Mouse (Mus musculus): ENCODE data around the gene Rfc3. TPM values are rescaled to one million over a fixed set of nuclear protein-coding genes. Genes with fewer than 3 reads are reported as not detected.
"Not testable (repeated sequence)": the region's sequence is repeated elsewhere in the genome, so short reads cannot be mapped to it uniquely, and the experiment has no call there.

Rfc3 gene
- 42.9 and 53.4 TPM in 2 replicates for polyA plus RNA-seq (2015; fragmentation: Nextera tagmentation; extraction: Ambion mirVana)

- H3K4me2 ChIP-seq (ENCODE audit: low read depth, low read length): peak within 1 kb of the TSS; percentile 80
- peak within 1 kb of the TSS; percentile 76 for H3K9ac ChIP-seq (ENCODE audit: low read length)
- H3K36me3 ChIP-seq (ENCODE audit: control insufficient read depth, insufficient read depth): peaks cover 24% of the 10 kb centered on the region
- H3K9me3 ChIP-seq (replicated peaks; ENCODE audit: control insufficient read depth, low read length): no peaks in the 10 kb centered on the region
- H3K4me3 ChIP-seq (ENCODE audit: low read length): peak within 1 kb of the TSS; percentile 80
- no peaks in the 10 kb centered on the region for H3K27me3 ChIP-seq (ENCODE audit: control insufficient read depth, insufficient read depth, low read length)
- H3K27ac ChIP-seq (ENCODE audit: low read length): peak within 1 kb of the TSS; percentile 75
- WGBS: under 1% methylated on average over 40 of the region's 42 CpGs
- peaks cover 4% of the 10 kb centered on the region for H3K4me1 ChIP-seq (ENCODE audit: control insufficient read depth, insufficient read depth, low read length)
- ATAC-seq (replicated peaks; ENCODE audit: extremely low read depth, insufficient read depth, low FRiP score): peak; percentile 98
Measured at GRCm38 (mm10) chr5:151650700-151651410, at the start of gene Rfc3. Rfc3 (minus strand) TSS chr5:151651242.

GRCm38 (mm10) chr5:151693636-151694035 lies 42.6 kb upstream of the Rfc3 start:
- H3K4me3 ChIP-seq (ENCODE audit: low read length); H3K9ac ChIP-seq (ENCODE audit: low read length); H3K27ac ChIP-seq (ENCODE audit: low read length); ATAC-seq (replicated peaks; ENCODE audit: extremely low read depth, insufficient read depth, low FRiP score); H3K9me3 ChIP-seq (replicated peaks; ENCODE audit: control insufficient read depth, low read length); H3K27me3 ChIP-seq (ENCODE audit: control insufficient read depth, insufficient read depth, low read length); H3K4me2 ChIP-seq (ENCODE audit: low read depth, low read length); H3K36me3 ChIP-seq (ENCODE audit: control insufficient read depth, insufficient read depth); H3K4me1 ChIP-seq (ENCODE audit: control insufficient read depth, insufficient read depth, low read length): not testable (repeated sequence)
- WGBS: 89% methylated on average over 13 of the region's 13 CpGs

DNA sequence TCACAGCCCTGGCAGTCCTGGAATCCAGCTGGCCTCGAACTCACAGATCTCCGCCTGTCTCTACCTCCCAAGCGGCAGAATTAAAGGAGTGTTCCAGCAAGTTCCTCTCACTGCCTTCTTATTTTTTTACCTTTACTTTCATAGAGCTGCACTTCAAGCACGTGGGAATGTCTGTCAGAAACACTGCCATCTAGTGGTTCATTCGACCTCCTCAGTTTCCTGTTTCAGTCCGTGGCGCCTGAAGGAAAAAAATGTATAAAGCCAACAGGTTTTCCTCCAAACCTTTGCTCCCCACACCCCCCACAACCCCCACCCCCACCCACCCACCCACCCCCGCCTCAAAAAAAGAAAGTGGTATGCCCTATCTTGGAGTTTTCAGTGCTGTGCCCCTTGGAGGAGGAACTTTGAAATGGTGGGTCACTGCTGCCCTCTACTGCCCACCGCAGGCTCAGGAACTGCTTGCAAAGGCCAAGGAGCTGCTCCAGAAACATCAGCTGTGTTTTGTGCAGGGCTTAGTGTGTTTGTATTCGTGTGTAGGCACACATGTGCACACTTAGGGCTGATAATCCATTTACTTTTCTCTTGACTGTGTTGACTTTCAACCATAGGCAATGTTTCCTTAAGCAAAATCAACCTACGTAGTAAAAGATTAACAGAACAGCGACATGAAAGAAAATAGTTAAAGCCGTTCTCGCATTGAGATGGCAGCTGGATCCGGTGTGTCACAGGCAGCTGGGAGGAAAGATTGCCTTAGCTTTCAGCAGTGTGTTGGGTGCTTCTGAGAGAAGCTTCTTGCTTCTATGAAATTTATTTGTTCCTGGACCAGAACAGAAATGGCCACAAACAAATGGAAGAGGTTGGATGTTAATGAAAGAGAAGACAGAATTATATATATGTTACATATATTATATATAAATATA lies 35.8 kb upstream of the Rfc3 start:
- no peaks in the 10 kb centered on the region for H3K27me3 ChIP-seq (ENCODE audit: control insufficient read depth, insufficient read depth, low read length)
- H3K4me3 ChIP-seq (ENCODE audit: low read length): peak overlapping the region; percentile 13; the same call in 1 of the 2 replicates
- H3K27ac ChIP-seq (ENCODE audit: low read length): no peak overlapping the region
- H3K4me1 ChIP-seq (ENCODE audit: control insufficient read depth, insufficient read depth, low read length): no peaks in the 10 kb centered on the region
- no peak overlapping the region for H3K9ac ChIP-seq (ENCODE audit: low read length)
- 26% methylated on average over 15 of the region's 15 CpGs for WGBS
- H3K36me3 ChIP-seq (ENCODE audit: control insufficient read depth, insufficient read depth): no peaks in the 10 kb centered on the region
- no peaks in the 10 kb centered on the region for H3K9me3 ChIP-seq (replicated peaks; ENCODE audit: control insufficient read depth, low read length)
- peak overlapping the region; percentile 55 for H3K4me2 ChIP-seq (ENCODE audit: low read depth, low read length)
- peak; percentile 80 for ATAC-seq (replicated peaks; ENCODE audit: extremely low read depth, insufficient read depth, low FRiP score)

- Histone ChIP-seq H3K36me3 (ENCODE audit: control insufficient read depth, insufficient read depth) (no peaks in the 10 kb centered on the region), H3K4me2 (ENCODE audit: low read depth, low read length) (no peak overlapping the region), H3K27ac (ENCODE audit: low read length) (no peak overlapping the region), H3K9me3 (replicated peaks; ENCODE audit: control insufficient read depth, low read length) (no peaks in the 10 kb centered on the region), H3K9ac (ENCODE audit: low read length) (no peak overlapping the region), H3K4me1 (ENCODE audit: control insufficient read depth, insufficient read depth, low read length) (no peaks in the 10 kb centered on the region), H3K27me3 (ENCODE audit: control insufficient read depth, insufficient read depth, low read length) (no peaks in the 10 kb centered on the region), H3K4me3 (ENCODE audit: low read length) (no peak overlapping the region)
- WGBS: 86% methylated on average over 4 of the region's 4 CpGs
- ATAC-seq (replicated peaks; ENCODE audit: extremely low read depth, insufficient read depth, low FRiP score): no peak
Measured at GRCm38 (mm10) chr5:151662207-151662606, 11.2 kb upstream of the Rfc3 start.

DNA sequence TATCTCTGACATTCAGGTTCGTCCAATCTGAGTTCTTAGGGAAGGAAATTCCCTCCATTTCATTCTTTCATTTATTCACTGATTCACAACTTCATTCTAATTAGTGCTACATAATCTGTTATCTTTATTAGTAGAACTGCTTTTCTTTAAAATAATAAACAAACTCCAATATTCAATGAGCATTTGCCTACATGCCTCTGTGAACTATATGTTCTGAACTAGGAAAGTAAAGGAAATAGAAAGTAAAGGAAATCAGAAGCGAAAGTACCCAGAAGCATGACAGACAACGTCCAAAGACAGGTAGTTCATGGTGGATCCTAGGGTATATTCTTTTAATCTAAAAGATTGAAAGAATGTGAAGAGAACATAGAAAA lies 356 bp upstream of the Rfc3 start:
- no peak overlapping the region; the same call in 1 of the 2 replicates for H3K27ac ChIP-seq (ENCODE audit: low read length)
- peak overlapping the region; percentile 80 for H3K4me2 ChIP-seq (ENCODE audit: low read depth, low read length)
- H3K27me3 ChIP-seq (ENCODE audit: control insufficient read depth, insufficient read depth, low read length): no peaks in the 10 kb centered on the region
- peak overlapping the region; percentile 80 for H3K4me3 ChIP-seq (ENCODE audit: low read length)
- peaks cover 20% of the 10 kb centered on the region for H3K36me3 ChIP-seq (ENCODE audit: control insufficient read depth, insufficient read depth)
- ATAC-seq (replicated peaks; ENCODE audit: extremely low read depth, insufficient read depth, low FRiP score): no peak
- peaks cover 4% of the 10 kb centered on the region for H3K4me1 ChIP-seq (ENCODE audit: control insufficient read depth, insufficient read depth, low read length)
- 65% methylated on average over 3 of the region's 3 CpGs for WGBS
- peak overlapping the region; percentile 76 for H3K9ac ChIP-seq (ENCODE audit: low read length)
- no peaks in the 10 kb centered on the region for H3K9me3 ChIP-seq (replicated peaks; ENCODE audit: control insufficient read depth, low read length)

GRCm38 (mm10) chr5:151644845-151645244 lies 6.2 kb downstream of the Rfc3 start:
- no peak overlapping the region for H3K4me2 ChIP-seq (ENCODE audit: low read depth, low read length)
- no peak for ATAC-seq (replicated peaks; ENCODE audit: extremely low read depth, insufficient read depth, low FRiP score)
- no peaks in the 10 kb centered on the region for H3K4me1 ChIP-seq (ENCODE audit: control insufficient read depth, insufficient read depth, low read length)
- no peak overlapping the region for H3K9ac ChIP-seq (ENCODE audit: low read length)
- H3K9me3 ChIP-seq (replicated peaks; ENCODE audit: control insufficient read depth, low read length): no peaks in the 10 kb centered on the region
- H3K27ac ChIP-seq (ENCODE audit: low read length): no peak overlapping the region
- H3K36me3 ChIP-seq (ENCODE audit: control insufficient read depth, insufficient read depth): peaks cover 63% of the 10 kb centered on the region
- no peaks in the 10 kb centered on the region for H3K27me3 ChIP-seq (ENCODE audit: control insufficient read depth, insufficient read depth, low read length)
- 88% methylated on average over 7 of the region's 7 CpGs for WGBS
- no peak overlapping the region for H3K4me3 ChIP-seq (ENCODE audit: low read length)

GRCm38 (mm10) chr5:151642867-151643266 lies 8.2 kb downstream of the Rfc3 start:
- Histone ChIP-seq H3K4me3 (ENCODE audit: low read length) (no peak overlapping the region), H3K27ac (ENCODE audit: low read length) (no peak overlapping the region), H3K4me2 (ENCODE audit: low read depth, low read length) (no peak overlapping the region), H3K9me3 (replicated peaks; ENCODE audit: control insufficient read depth, low read length) (no peaks in the 10 kb centered on the region), H3K27me3 (ENCODE audit: control insufficient read depth, insufficient read depth, low read length) (no peaks in the 10 kb centered on the region), H3K36me3 (ENCODE audit: control insufficient read depth, insufficient read depth) (peaks cover 54% of the 10 kb centered on the region), H3K9ac (ENCODE audit: low read length) (no peak overlapping the region), H3K4me1 (ENCODE audit: control insufficient read depth, insufficient read depth, low read length) (no peaks in the 10 kb centered on the region)
- ATAC-seq (replicated peaks; ENCODE audit: extremely low read depth, insufficient read depth, low FRiP score): no peak
- 86% methylated on average over 5 of the region's 5 CpGs for WGBS

- WGBS: 95% methylated on average over 1 of the region's 1 CpGs
- no peak overlapping the region for H3K4me2 ChIP-seq (ENCODE audit: low read depth, low read length)
- H3K4me3 ChIP-seq (ENCODE audit: low read length): no peak overlapping the region
- H3K4me1 ChIP-seq (ENCODE audit: control insufficient read depth, insufficient read depth, low read length): no peaks in the 10 kb centered on the region
- ATAC-seq (replicated peaks; ENCODE audit: extremely low read depth, insufficient read depth, low FRiP score): no peak
- H3K9me3 ChIP-seq (replicated peaks; ENCODE audit: control insufficient read depth, low read length): no peaks in the 10 kb centered on the region
- no peak overlapping the region for H3K27ac ChIP-seq (ENCODE audit: low read length)
- no peaks in the 10 kb centered on the region for H3K27me3 ChIP-seq (ENCODE audit: control insufficient read depth, insufficient read depth, low read length)
- peaks cover 47% of the 10 kb centered on the region for H3K36me3 ChIP-seq (ENCODE audit: control insufficient read depth, insufficient read depth)
- H3K9ac ChIP-seq (ENCODE audit: low read length): no peak overlapping the region
Measured at GRCm38 (mm10) chr5:151642102-151642501, 8.9 kb downstream of the Rfc3 start.

GRCm38 (mm10) chr5:151605921-151606320 lies 45.1 kb downstream of the Rfc3 start, which contains the start of gene Vmn2r18:
Vmn2r18 (minus strand) TSS chr5:151606021.
- Histone ChIP-seq H3K4me3 (ENCODE audit: low read length) (no peak within 1 kb of the TSS), H3K27me3 (ENCODE audit: control insufficient read depth, insufficient read depth, low read length) (no peaks in the 10 kb centered on the region), H3K9me3 (replicated peaks; ENCODE audit: control insufficient read depth, low read length) (no peaks in the 10 kb centered on the region), H3K27ac (ENCODE audit: low read length) (no peak within 1 kb of the TSS), H3K4me1 (ENCODE audit: control insufficient read depth, insufficient read depth, low read length) (no peaks in the 10 kb centered on the region), H3K4me2 (ENCODE audit: low read depth, low read length) (no peak within 1 kb of the TSS), H3K36me3 (ENCODE audit: control insufficient read depth, insufficient read depth) (no peaks in the 10 kb centered on the region), H3K9ac (ENCODE audit: low read length) (no peak within 1 kb of the TSS)
- no peak for ATAC-seq (replicated peaks; ENCODE audit: extremely low read depth, insufficient read depth, low FRiP score)
- 81% methylated on average over 3 of the region's 3 CpGs for WGBS
